Comparison of ENCODE assay signal across 11 mouse cellular contexts in the genomic region with DNA sequence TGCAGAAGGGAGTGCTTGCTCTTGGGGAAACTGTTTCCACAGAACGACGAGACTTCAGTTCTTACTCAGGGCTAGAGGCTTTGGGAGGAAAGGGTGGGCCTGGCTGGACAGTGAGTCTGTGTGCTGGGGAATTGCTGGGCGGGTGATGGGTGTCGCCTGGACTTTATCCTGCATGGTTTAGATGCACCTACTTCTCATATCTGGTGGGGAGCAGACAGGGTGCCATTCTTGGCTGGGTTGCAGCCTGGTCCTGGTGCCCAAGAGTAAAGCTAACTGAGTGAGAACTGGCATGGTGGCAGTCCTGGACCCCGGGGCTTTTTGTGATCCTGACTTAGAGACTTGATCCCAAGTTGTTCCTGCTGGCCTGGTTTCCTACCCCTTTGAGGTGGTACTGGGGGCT. TPM values are rescaled to one million over a fixed set of nuclear protein-coding genes. Genes with fewer than 3 reads are reported as not detected.
A peak's percentile ranks its signal among the peaks of the same experiment; 100 is the strongest.
DNase-seq lines count a peak whose midpoint lies in the region; ATAC-seq and TF ChIP-seq lines count a peak whose summit lies in the region.
"Had no signal": no experiment of that assay in that cellular context is flagged by ENCODE, and none has a peak within 500 bp of the region (broad histone marks: within the 10 kb centered on the region; RNA-seq: fewer than 3 reads in every experiment).

No protein-coding gene starts in this region.

- peak overlapping the region; percentile 85 for H3K9ac ChIP-seq in lung, embryonic 14.5 days
- no peak overlapping the region for H3K9ac ChIP-seq in limb, embryonic 15.5 days
- H3K9ac ChIP-seq in kidney, embryonic 16.5 days (replicated peaks; ENCODE audit: low read length), result no peak overlapping the region; the same call in 1 of the 2 replicates

- no peak for TF ChIP-seq CTCF in lung, embryonic 14.5 days (IDR thresholded peaks at IDR 0.05; ENCODE audit: low read depth)
- no peak for TF ChIP-seq CTCF in spleen, adult 2 months (IDR thresholded peaks at IDR 0.05; ENCODE audit: extremely low read depth, insufficient read depth, insufficient read length, insufficient replicate concordance)

- peak overlapping the region; percentile 12; the same call in 1 of the 2 replicates for H3K4me3 ChIP-seq in lung, embryonic 14.5 days (ENCODE audit: low read depth, low read length)
- H3K4me3 ChIP-seq in limb, embryonic 15.5 days, result no peak overlapping the region
- peak overlapping the region; percentile 9; the same call in 1 of the 2 replicates for H3K4me3 ChIP-seq in spleen, adult 2 months (ENCODE audit: extremely low read depth, insufficient read depth, insufficient read length)
- H3K4me3 ChIP-seq in kidney, embryonic 16.5 days (ENCODE audit: low read length), result no peak overlapping the region

- no peak for ATAC-seq in lung, embryonic 14.5 days (ENCODE audit: insufficient read depth)
- peak; percentile 43 for ATAC-seq in erythroblast, adult 5-6 weeks (replicated peaks; ENCODE audit: low FRiP score, poor library complexity, severe bottlenecking)
- ATAC-seq in limb, embryonic 15.5 days (ENCODE audit: insufficient number of reproducible peaks, low FRiP score, low TSS enrichment, low read depth), result no peak
- ATAC-seq in kidney, embryonic 16.5 days (ENCODE audit: low FRiP score, low TSS enrichment), result no peak

- no peak for TF ChIP-seq POLR2A in spleen, adult 2 months (IDR thresholded peaks at IDR 0.05; ENCODE audit: low read depth, low read length)

- peak overlapping the region; percentile 99 for H3K4me2 ChIP-seq in lung, embryonic 14.5 days
- H3K4me2 ChIP-seq in limb, embryonic 15.5 days, result no peak overlapping the region
- H3K4me2 ChIP-seq in kidney, embryonic 16.5 days (replicated peaks; ENCODE audit: low read depth, low read length), result no peak overlapping the region

- H3K27me3 ChIP-seq in lung, embryonic 14.5 days (ENCODE audit: insufficient read depth, low read length), result no peaks in the 10 kb centered on the region
- H3K27me3 ChIP-seq in limb, embryonic 15.5 days, result no peaks in the 10 kb centered on the region
- H3K27me3 ChIP-seq in spleen, adult 2 months (ENCODE audit: control insufficient read depth, insufficient read depth, low read length), result no peaks in the 10 kb centered on the region
- H3K27me3 ChIP-seq in kidney, embryonic 16.5 days (ENCODE audit: insufficient read depth, low read length), result no peaks in the 10 kb centered on the region

- 76% methylated on average over 5 of the region's 5 CpGs for WGBS in lung, embryonic 14.5 days
- WGBS in limb, embryonic 15.5 days, result 77% methylated on average over 5 of the region's 5 CpGs
- 77% methylated on average over 5 of the region's 5 CpGs for WGBS in spleen, adult 2 months
- 83% methylated on average over 5 of the region's 5 CpGs for WGBS in kidney, embryonic 16.5 days

- H3K27ac ChIP-seq in lung, embryonic 14.5 days (ENCODE audit: low read depth), result peak overlapping the region; percentile 71
- 0 out of 2 replicates have a peak overlapping the region, but pooled peaks have one; percentile 14 for H3K27ac ChIP-seq in limb, embryonic 15.5 days
- peak overlapping the region; percentile 26 for H3K27ac ChIP-seq in spleen, adult 2 months (ENCODE audit: insufficient read depth, low read length)
- no peak overlapping the region for H3K27ac ChIP-seq in kidney, embryonic 16.5 days (ENCODE audit: low read length)
- H3K27ac ChIP-seq: kidney, postnatal 0 days had no signal

- H3K4me1 ChIP-seq in lung, embryonic 14.5 days (ENCODE audit: insufficient read depth), result peaks cover 4% of the 10 kb centered on the region; the same call in 1 of the 2 replicates
- peaks cover 37% of the 10 kb centered on the region for H3K4me1 ChIP-seq in limb, embryonic 15.5 days
- H3K4me1 ChIP-seq in spleen, adult 2 months (ENCODE audit: control insufficient read depth, insufficient read depth, insufficient read length), result peaks cover 4% of the 10 kb centered on the region
- peaks cover 22% of the 10 kb centered on the region for H3K4me1 ChIP-seq in kidney, embryonic 16.5 days (ENCODE audit: insufficient read depth, low read length)

- H3K9me3 ChIP-seq in lung, embryonic 14.5 days (ENCODE audit: low read depth, low read length), result no peaks in the 10 kb centered on the region
- no peaks in the 10 kb centered on the region for H3K9me3 ChIP-seq in limb, embryonic 15.5 days
- no peaks in the 10 kb centered on the region for H3K9me3 ChIP-seq in kidney, embryonic 16.5 days (ENCODE audit: low read length)

- H3K36me3 ChIP-seq in lung, embryonic 14.5 days (ENCODE audit: insufficient read depth), result peaks cover 18% of the 10 kb centered on the region
- peaks cover 22% of the 10 kb centered on the region for H3K36me3 ChIP-seq in limb, embryonic 15.5 days
- peaks cover 9% of the 10 kb centered on the region; the same call in 1 of the 2 replicates for H3K36me3 ChIP-seq in spleen, adult 2 months (ENCODE audit: control insufficient read depth, insufficient read depth, low read length)
- peaks cover 13% of the 10 kb centered on the region; the same call in 1 of the 2 replicates for H3K36me3 ChIP-seq in kidney, embryonic 16.5 days (ENCODE audit: insufficient read depth, low read length)

- DNase-seq in lung, embryonic 14.5 days, result no peak
- no peak for DNase-seq in lung, postnatal 25 days (ENCODE audit: low spot score)
- no peak for DNase-seq in spleen, adult 2 months (ENCODE audit: low read depth in 1 of 2, low spot score in 2 of 2)
- no peak for DNase-seq in layer of hippocampus, postnatal 36 days
- no peak for DNase-seq in urinary bladder, postnatal 4 days (ENCODE audit: low spot score in 2 of 2)
- DNase-seq: gastrocnemius, postnatal 14 days had no signal

RNA-seq across cellular contexts. Expression of a gene that starts 1.8 kb away (rescaled TPM):
- polyA plus RNA-seq in lung, embryonic 14.5 days (2014; fragmentation: Nextera tagmentation; extraction: Ambion mirVana), result 32.3 and 38.7 TPM in 2 replicates
- 225 and 274 TPM in 2 replicates for total RNA-seq in erythroblast, adult 5-6 weeks (2015; ENCODE audit: low replicate concordance)
- 343 and 430 TPM in 2 replicates for total RNA-seq in erythroblast, adult 5-6 weeks (2017; ENCODE audit: low replicate concordance)
- polyA plus RNA-seq in limb, embryonic 15.5 days (2015; fragmentation: Nextera tagmentation; extraction: Ambion mirVana), result 44.5 and 47.4 TPM in 2 replicates
- 127 and 130 TPM in 2 replicates for polyA plus RNA-seq in spleen, adult 2 months (2012; rRNA removed)
- polyA plus RNA-seq in kidney, embryonic 16.5 days (2015; fragmentation: Nextera tagmentation; extraction: Ambion mirVana), result 52.6 and 54.0 TPM in 2 replicates
- 10 to 100 TPM; 56.0 to 67.0 TPM for total RNA-seq in layer of hippocampus, postnatal 36 days (2021)

RNA-seq across cellular contexts. Expression of a gene that starts 1.9 kb away (rescaled TPM):
- 334 and 337 TPM in 2 replicates for polyA plus RNA-seq in lung, embryonic 14.5 days (2014; fragmentation: Nextera tagmentation; extraction: Ambion mirVana)
- total RNA-seq in erythroblast, adult 5-6 weeks (2015; ENCODE audit: low replicate concordance), result 27.8 and 33.2 TPM in 2 replicates
- 59.8 and 67.9 TPM in 2 replicates for total RNA-seq in erythroblast, adult 5-6 weeks (2017; ENCODE audit: low replicate concordance)
- 231 and 258 TPM in 2 replicates for polyA plus RNA-seq in limb, embryonic 15.5 days (2015; fragmentation: Nextera tagmentation; extraction: Ambion mirVana)
- 84.0 and 103 TPM in 2 replicates for polyA plus RNA-seq in spleen, adult 2 months (2012; rRNA removed)
- 248 and 262 TPM in 2 replicates for polyA plus RNA-seq in kidney, embryonic 16.5 days (2015; fragmentation: Nextera tagmentation; extraction: Ambion mirVana)
- total RNA-seq in layer of hippocampus, postnatal 36 days (2021), result 10 to 100 TPM; 40.0 to 47.7 TPM

RNA-seq across cellular contexts. Expression of a gene that starts 13.1 kb away (rescaled TPM):
- 0.05 and 0.17 TPM in 2 replicates for polyA plus RNA-seq in lung, embryonic 14.5 days (2014; fragmentation: Nextera tagmentation; extraction: Ambion mirVana)
- not detected in 2 replicates for total RNA-seq in erythroblast, adult 5-6 weeks (2015; ENCODE audit: low replicate concordance)
- not detected in 2 replicates for total RNA-seq in erythroblast, adult 5-6 weeks (2017; ENCODE audit: low replicate concordance)
- 0.86 and 0.92 TPM in 2 replicates for polyA plus RNA-seq in limb, embryonic 15.5 days (2015; fragmentation: Nextera tagmentation; extraction: Ambion mirVana)
- polyA plus RNA-seq in spleen, adult 2 months (2012; rRNA removed), result 0.02 TPM in 2 replicates
- 0.66 and 0.71 TPM in 2 replicates for polyA plus RNA-seq in kidney, embryonic 16.5 days (2015; fragmentation: Nextera tagmentation; extraction: Ambion mirVana)
- 10 to 100 TPM; 40.1 to 47.7 TPM for total RNA-seq in layer of hippocampus, postnatal 36 days (2021)
- polyA plus RNA-seq: urinary bladder, adult 2 months had no signal

RNA-seq across cellular contexts. Expression of a gene that starts 14.7 kb away (rescaled TPM):
- 0.05 TPM in 1 of 2 replicates, not detected in the other for polyA plus RNA-seq in lung, embryonic 14.5 days (2014; fragmentation: Nextera tagmentation; extraction: Ambion mirVana)
- total RNA-seq in erythroblast, adult 5-6 weeks (2015; ENCODE audit: low replicate concordance), result not detected in 2 replicates
- total RNA-seq in erythroblast, adult 5-6 weeks (2017; ENCODE audit: low replicate concordance), result 0.17 TPM in 1 of 2 replicates, not detected in the other
- polyA plus RNA-seq in limb, embryonic 15.5 days (2015; fragmentation: Nextera tagmentation; extraction: Ambion mirVana), result 0.05 TPM in 1 of 2 replicates, not detected in the other
- 0.08 and 0.09 TPM in 2 replicates for polyA plus RNA-seq in spleen, adult 2 months (2012; rRNA removed)
- 0.08 TPM in 1 of 2 replicates, not detected in the other for polyA plus RNA-seq in kidney, embryonic 16.5 days (2015; fragmentation: Nextera tagmentation; extraction: Ambion mirVana)
- total RNA-seq in layer of hippocampus, postnatal 36 days (2021), result under 1 TPM; 0.15 to 0.40 TPM

RNA-seq across cellular contexts. Expression of a gene that starts 30.5 kb away (rescaled TPM):
- polyA plus RNA-seq in lung, embryonic 14.5 days (2014; fragmentation: Nextera tagmentation; extraction: Ambion mirVana), result 1,866 and 1,984 TPM in 2 replicates
- 1,067 and 1,159 TPM in 2 replicates for total RNA-seq in erythroblast, adult 5-6 weeks (2015; ENCODE audit: low replicate concordance)
- 242 and 348 TPM in 2 replicates for total RNA-seq in erythroblast, adult 5-6 weeks (2017; ENCODE audit: low replicate concordance)
- polyA plus RNA-seq in limb, embryonic 15.5 days (2015; fragmentation: Nextera tagmentation; extraction: Ambion mirVana), result 1,708 and 1,872 TPM in 2 replicates
- 730 and 862 TPM in 2 replicates for polyA plus RNA-seq in spleen, adult 2 months (2012; rRNA removed)
- polyA plus RNA-seq in kidney, embryonic 16.5 days (2015; fragmentation: Nextera tagmentation; extraction: Ambion mirVana), result 1,744 and 2,086 TPM in 2 replicates
- 100 to 1,000 TPM; 484 to 486 TPM for total RNA-seq in layer of hippocampus, postnatal 36 days (2021)

Comparison
In these comparisons a context has a peak if more than half of its experiments do, and no peak if none do; other contexts are left out.
1. H3K4me3 ChIP-seq: peak in lung, embryonic 14.5 days (single experiment) and spleen, adult 2 months (single experiment); none in limb, embryonic 15.5 days (single experiment) and kidney, embryonic 16.5 days (single experiment).